19 mouse cellular contexts compared by ENCODE assay signal in the genomic region with DNA sequence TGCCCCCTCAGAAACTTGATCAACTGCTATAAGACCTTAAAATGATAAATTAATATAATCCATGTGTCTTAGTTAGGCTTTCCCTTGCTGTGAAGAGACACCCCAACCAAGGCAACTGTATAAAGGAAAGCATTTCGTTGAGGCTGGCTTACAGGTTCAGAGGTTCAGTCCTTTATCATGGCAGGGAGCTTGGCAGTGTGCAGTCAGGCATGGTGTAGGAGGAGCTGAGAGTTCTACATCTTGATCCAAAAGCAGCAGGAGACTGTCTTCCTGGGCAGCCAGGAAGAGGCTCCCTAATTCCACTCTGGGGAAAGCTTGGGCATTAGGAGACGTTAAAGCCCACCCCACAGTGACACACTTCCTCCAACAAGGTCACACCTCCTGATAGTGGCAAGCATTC.
"Had no signal": no experiment of that assay in that cellular context is flagged by ENCODE, and none has a peak within 500 bp of the region (broad histone marks: within the 10 kb centered on the region; RNA-seq: fewer than 3 reads in every experiment).

No protein-coding gene starts in this region.

- H3K27me3 ChIP-seq: midbrain, embryonic 12.5 days; neural tube, embryonic 13.5 days; neural tube, embryonic 15.5 days had no signal

- H3K4me2 ChIP-seq: midbrain, embryonic 12.5 days; neural tube, embryonic 13.5 days; neural tube, embryonic 15.5 days had no signal

- H3K4me3 ChIP-seq: midbrain, embryonic 10.5 days; midbrain, embryonic 12.5 days; myocyte; neural tube, embryonic 13.5 days; neural tube, embryonic 15.5 days had no signal

- H3K4me1 ChIP-seq: midbrain, embryonic 12.5 days; neural tube, embryonic 13.5 days had no signal

- H3K9me3 ChIP-seq: midbrain, embryonic 10.5 days; midbrain, embryonic 12.5 days; neural tube, embryonic 13.5 days; neural tube, embryonic 15.5 days had no signal

- H3K9ac ChIP-seq: liver, embryonic 14.5 days; midbrain, embryonic 12.5 days; neural tube, embryonic 13.5 days; neural tube, embryonic 15.5 days had no signal

- DNase-seq: lung, adult 2 months; lung, postnatal 14 days; lung, postnatal 36 days; midbrain, embryonic 14.5 days; retina, postnatal 1 day; right cerebral cortex, adult 18-20 months; right cerebral cortex, postnatal 25 days; right cerebral cortex, postnatal 4 days; spleen, adult 18-20 months; thymus, adult 18-20 months; thymus, postnatal 14 days; thymus, postnatal 36 days had no signal

- H3K27ac ChIP-seq: liver, embryonic 14.5 days; midbrain, embryonic 10.5 days; midbrain, embryonic 12.5 days; neural tube, embryonic 13.5 days had no signal

- H3K36me3 ChIP-seq: midbrain, embryonic 10.5 days; midbrain, embryonic 12.5 days; neural tube, embryonic 13.5 days; neural tube, embryonic 15.5 days had no signal

- ATAC-seq: midbrain, embryonic 16.5 days had no signal
